Mouse (Mus musculus) gastrocnemius, adult 18-20 months (tissue): Measurements from ENCODE around the gene Rassf3. TPM values are rescaled to one million over a fixed set of nuclear protein-coding genes. Genes with fewer than 3 reads are reported as not detected.

Experiments used
- DNase-seq: peaks from one replicate; pipeline ENCODE4 v3.0.0; 2021; ENCODE audit warnings: low spot score
- total RNA-seq, 2 experiments: library from RNA; stranded (reverse); gene quantifications; 2 replicates each; pipeline ENCODE4 v1.2.3; 2021

Rassf3 gene
- total RNA-seq, 2 experiments from 2014 or later, result 34.7 to 47.5 TPM

DNA sequence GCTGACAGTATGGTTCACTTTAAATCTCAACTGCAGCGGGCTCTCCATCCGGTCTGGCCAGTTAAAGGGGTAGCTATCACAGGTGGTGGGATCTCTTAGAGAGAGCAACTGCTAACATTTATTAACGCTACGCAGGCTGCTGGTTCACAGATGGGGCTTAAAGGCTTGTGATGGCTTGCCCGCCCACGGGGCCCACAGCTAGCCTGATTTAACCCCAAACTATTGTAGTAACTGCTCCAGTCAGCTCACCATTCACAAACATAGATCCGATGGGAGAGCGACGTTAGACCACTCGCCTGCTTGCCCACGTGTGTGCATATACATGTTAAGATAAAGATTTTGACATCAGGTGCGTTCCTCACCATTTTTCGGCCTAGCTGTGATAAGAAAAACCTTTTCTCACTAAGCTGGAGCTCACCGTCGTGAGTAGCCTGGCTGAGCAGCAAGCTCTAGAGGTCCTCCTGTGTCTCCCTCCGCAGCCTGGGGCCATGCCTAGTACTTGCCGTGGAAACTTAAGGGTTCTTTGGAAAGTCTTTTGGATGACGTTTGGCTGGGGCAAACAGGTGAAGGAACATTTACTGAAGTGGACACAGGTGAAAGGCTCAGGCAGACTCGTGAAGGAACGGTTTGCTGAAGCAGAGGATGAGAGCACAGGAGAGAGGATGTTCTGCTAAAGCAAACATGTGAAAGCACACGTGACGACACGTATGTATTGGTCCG, 13.8 kb downstream of the Rassf3 start:
- DNase-seq, result no peak

DNA sequence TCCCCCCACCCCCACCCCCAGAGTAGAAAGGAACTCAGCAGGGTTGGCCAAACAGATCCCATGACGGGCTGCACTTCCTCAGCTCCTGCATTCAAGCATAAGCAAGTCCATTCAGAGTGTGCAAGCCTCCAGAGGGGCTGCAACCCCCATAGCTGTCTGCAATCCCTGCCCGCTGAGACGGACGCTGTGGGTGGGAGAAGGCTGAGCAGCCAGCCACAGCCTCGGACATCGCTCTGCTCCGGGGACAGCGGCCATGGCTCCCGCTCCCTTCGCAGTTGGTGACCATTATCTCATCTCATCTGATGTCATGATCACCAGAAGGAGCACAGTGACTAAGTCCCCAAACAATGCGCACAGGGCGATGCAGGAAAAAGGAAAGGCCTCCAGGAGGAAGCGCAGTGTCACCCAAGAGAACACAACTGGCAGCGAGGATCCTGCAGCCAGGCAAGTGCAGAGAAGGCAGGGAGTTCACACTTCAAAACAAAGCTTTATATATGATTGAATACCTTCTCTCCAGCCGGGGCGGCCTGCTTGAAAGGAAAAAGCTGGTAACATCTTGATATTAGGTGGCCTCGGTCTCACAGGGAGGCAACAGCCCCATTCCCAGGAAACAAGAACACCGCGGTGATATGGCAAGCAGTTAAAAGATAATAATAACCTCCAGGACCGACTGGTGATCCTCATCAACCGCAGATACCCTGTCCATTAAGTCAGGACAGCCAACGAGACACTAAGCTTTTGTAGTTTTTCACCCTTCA, 14.6 kb downstream of the Rassf3 start:
- peak; percentile 64 for DNase-seq

DNA sequence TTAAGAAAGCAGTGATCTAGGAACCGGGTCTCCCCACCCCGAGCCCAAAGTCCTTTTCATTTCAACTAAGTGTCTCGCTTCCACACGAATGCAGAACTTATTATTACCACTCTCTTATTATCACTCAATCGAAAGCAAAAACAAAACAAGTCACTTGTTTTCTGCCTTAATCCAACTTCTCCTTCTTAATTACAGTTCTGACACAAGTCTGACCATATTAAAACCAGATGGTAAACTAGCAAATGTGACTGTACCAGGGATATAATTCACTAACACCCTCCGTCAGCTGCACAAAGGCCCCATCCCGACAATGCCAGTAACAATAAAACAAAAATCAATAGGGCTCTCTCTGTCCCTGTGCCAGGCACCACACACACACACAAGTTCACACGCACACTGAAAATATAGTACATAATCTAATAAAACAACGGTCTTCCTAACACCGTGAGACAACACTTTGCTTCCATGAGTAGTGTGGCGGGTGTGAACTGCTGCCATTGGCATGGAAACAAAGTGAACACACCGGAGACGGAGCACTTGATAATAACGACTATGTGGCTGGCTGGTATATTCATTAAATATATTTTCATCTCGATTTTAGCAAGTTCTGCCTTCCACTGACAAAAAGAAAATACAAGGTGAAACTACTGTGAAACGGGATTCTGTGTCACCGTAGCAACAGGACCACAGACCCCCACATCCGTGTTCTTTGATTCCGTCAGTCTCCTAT, 16.9 kb downstream of the Rassf3 start:
- no peak for DNase-seq

DNA sequence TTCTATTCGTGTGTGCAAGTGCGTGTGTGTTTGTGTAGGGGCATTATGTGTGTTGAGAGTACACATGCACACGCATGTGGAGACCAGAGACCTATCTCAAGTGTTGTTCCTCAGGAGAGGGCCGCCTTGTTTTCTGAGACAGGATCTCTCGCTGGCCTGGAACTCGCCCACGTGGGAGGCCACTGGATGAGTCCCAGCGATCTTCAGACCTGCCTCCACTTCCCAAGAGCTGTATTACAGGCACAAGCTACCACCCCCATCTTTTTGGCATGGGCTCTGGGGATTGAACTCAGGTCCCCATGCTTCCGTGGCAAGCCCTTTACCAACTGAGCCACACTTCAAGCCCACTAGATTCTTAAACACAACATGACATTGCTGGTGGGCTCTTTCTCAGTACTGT, 17.7 kb downstream of the Rassf3 start:
- DNase-seq, result no peak

DNA sequence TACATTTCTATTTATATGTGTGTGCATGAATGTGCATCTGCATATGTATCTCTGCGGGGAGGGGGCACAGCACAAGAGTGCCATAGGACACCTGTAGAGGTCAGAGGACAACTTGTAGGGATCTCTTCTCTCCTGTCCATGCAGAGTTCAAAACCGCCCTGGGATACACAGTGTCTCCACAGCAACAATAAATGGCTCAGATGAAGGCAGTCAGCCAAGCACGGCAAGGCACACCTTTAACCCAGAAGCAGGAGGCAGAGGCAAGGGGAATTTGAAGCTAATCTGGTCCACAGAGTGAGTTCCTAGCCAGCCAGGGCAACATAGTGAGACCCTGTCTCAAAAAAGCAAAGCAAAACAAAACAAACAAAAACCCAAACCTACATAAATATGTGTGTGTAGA, 18.8 kb downstream of the Rassf3 start:
- DNase-seq, result no peak

DNA sequence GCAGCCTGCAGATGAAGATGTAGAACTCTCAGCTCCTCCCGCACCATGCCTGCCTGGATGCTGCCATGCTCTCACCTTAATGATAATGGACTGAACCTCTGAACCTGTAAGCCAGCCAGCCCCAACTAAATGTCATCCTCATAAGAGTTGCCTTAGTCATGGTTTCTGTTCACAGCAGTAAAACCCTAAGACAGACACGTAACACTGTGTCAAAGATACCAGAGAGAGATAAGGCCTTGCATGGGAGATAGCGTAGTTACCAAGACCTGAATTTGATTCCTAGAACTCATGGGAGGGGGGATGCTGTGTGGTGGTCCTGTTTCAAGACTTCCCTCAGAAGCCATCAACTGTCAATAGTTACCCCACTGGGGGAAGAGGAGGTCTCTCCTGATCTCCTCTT, 20.6 kb downstream of the Rassf3 start:
- no peak for DNase-seq

DNA sequence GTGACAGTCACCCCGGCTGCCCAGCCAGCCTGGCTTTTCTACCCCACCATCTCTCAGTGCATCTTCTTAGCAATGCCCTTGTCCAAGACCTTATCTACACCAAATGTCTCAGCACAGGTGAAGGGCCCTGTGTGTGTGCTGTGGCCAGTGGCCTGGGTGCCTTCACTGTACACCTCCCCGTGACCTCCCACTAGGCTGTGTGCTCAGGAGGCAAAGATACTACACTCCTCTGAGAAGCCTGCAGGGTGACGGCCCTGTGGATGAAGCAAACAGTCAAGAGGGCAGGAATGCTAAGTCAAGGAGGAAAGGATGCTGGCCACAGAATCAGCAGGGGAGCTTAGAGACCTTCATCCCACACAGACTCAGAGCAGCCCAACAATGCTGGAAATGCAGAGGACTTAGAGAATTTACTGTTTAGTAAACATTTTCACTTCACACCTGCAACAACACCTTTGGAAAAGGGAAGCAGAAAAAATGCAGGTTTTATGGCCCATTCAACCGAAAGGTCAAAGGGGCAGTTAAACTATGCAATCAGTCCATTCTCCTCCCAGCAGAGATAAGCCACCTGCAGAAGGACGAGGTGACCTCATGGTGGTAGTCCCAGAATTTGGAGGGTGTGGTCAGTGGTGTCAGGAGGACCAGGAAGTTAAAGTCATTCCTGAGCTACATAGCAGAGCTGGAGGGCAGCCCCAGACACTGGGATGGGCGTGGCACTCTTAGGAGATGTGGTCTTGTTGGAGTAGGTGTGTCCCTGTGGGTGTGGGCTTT, 21.3 kb downstream of the Rassf3 start:
- DNase-seq, result no peak

DNA sequence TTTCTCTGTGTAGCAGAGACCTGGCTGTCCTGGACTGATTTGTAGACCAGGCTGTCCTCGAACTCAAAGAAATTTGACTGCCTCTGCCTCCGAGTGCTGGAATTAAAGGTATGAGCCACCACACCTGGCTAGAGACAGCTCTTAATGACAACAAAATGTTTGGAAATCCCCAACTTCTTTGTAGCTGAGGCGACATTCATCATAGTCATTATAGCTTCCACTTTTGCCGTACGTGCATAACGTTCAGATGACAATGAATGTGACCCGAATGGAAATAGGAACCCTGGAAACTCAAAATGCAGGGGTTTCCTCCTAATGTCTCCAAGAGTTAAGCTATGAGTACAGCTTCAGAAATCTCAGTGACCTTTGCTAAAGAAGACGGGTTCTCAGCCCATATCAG, 22.1 kb downstream of the Rassf3 start:
- no peak for DNase-seq

DNA sequence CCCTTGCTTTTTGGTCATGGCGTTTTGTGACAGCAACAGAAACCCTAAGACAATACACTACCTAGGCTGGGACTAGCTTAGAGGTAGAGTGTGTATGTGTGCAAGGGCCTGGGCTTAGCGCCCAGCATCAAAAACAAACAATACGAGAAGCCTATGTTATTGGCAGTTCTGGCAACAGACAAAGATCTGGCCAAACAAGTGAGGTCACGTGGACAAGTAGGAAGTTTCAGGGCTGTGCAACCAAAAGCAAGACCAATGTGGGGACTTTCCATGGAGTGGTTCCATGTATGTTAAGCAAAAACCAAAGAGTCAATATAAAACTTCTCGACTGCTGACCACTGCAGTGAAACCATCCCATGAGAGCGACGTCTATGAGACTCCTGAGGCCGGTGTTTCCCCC, 30.3 kb downstream of the Rassf3 start:
- DNase-seq, result no peak

DNA sequence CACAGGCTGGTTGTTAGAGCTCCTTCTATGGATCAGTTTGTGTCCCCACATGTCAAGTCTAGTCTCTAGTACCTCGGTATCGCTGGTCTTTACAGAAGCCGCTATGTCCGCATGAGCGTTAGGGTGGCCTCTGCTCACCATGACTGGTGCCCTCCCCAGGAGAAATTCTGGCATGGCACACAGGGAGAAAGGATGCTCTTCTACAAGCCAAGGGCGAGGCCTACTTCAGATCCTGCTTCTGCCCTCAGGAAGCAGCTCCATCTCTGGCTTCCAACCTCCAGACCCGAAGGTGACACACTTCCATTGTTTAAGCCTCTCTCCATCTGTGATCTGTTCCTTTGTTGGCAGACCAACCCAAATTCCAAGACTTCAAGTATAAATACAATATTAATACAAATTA, 31.9 kb downstream of the Rassf3 start:
- no peak for DNase-seq

DNA sequence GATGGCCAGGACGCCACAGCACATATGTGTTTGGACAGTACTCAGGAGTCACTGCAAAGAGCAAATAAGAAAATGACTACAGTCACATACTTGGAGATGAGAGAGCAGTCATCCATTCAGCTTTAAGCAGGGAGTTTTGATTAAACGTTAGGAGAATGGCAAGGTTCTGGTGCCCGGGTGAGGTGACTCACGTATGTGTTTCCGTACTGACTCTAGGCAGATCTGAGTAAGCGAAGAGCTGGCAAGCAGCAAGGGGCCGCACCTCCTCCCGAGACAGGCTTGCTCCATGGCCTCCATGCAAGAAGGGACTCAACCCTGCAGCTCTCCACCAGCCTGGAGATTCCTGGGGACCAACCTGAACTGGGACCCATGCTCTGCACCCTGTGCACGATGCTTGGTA, 32.4 kb downstream of the Rassf3 start:
- no peak for DNase-seq

DNA sequence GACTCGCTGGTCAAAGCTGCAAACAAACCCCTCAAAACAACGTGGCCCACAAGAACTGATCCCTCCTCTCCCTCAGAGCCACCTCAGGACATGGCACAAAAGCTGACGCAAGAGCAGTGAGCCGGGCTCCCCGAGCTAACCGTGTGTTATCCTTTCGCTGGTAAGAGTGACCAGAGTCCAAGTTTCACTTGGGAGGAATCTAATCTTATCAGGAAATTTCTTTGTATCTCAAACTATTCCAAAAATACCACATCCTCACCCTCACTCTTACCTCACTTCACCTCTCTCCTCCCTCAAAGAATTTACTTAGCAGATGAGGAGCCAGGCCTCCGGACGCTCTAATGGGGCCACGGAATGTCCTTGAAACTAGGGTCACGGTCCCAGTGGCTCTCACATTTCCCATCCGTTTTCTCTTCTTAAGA, 36.8 kb downstream of the Rassf3 start:
- DNase-seq, result no peak

DNA sequence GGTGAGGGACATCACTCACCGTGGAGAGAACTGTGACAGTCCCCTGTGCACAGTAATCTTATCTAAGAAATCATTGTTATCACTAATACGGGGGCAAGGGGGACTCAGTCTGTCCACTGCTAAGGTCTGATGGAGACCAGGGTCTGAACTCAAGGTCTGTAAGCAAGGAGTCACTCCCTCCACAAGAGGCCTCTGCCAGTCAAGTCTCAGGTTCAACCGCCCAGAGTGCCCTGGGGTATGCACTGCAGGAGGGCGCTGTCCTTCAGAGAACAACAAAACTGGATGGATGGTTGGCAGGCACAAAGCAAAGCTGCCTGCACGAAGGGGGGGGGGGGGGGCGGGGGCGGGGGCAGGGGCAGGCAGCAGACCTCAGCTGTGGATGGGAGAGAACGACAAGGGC, 38.0 kb downstream of the Rassf3 start:
- DNase-seq, result no peak

DNA sequence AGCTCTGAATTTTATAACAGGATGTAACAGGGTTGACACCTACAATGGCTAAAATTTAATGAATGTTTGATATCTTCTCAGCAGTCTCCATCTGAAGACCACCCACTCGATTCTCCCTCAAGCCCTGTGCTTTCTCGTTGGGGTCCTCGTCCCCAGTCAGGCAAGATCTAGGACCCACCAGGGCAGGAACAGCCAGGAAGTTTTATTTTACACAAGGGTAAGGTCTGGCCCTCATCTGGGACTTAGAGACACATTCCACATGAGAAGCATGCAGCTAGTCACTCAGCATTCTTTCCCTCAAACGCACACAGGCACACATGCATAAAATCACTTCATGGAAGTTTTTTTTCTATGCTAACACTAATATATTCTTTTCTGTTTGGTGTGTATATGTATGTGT, 39.5 kb downstream of the Rassf3 start:
- DNase-seq, result no peak

DNA sequence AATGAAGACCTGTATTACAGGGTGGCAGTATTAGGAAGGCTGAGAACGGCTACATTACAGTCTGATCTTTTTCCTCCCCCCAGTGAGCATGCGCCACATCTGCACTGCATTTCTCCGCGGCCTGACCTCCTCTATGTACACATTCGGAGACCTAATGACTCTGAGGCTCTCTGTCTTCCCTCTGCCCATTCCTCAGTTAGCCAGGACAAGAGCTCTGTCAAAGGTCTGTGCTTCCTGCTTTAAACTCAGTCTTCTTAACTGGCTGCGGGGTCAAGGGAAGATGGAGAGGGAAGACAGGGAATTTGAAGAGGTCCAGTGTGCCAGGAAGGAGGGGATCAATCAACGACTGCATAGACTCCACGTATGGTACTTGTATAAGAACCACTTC, 39.9 kb downstream of the Rassf3 start:
- DNase-seq, result no peak

DNA sequence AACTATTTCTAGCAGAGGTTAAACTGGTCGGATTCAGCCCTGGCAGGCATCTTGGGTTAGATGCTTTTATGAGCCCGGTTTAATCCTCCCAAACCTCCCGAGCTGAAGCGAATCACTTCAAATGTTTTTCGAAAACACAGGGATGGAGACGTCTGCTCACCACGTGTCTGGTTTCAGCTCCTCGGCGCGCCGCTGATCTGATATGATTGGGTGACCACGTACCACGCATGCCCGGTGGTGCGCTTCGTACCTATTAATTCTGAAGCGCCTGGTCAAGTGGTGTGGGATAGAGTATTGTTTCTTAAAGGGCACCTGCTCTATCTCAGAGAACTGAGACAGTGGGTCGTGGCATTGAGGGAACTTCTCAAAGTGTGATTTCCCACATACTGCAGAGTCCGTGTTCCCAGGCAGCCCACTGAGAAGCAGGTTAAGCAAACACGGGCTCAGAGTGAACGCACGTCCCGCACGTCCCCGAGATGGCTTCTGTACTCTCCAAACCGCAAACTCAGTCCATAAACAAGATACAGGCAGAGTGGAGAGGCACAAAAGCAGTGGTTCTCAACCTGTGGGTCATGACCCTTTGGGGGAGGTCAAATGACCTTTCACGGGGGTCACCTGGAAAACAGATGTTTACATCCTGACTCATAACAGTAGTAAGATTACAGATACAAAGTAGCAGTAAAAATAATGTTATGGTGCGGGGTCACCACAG, 40.4 kb downstream of the Rassf3 start:
- DNase-seq, result peak; percentile 39

DNA sequence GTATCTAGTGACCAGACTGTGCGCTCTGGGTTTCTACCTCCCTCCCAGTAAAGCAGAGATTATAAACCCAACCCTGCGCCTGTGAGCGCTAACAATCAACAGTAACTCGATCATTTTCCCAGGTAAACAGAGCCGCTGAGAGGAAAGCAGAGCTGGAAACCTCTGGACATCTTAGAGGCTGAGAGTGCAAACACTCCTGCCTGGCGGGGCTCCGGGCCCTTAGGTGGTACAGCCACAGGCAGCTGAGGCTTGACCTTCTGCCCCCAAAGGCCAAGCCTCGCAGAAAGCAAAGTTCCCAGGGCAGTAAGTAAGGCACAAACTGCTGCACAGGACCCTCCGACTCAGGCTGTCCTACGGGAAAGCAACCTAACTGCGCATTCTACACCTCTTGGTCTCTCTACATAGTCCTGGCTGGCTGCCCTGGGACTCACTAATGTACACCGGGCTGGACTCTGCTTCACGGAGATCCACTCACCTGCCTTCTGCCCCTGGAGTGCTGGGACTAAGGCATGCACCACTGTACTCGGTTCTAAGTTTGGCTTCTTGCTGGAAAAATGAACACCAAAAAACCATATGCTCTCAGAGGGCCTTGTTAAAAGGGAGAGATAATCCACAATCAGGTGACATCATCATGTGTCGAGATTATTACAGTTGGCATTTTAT, 41.6 kb downstream of the Rassf3 start:
- DNase-seq, result no peak

DNA sequence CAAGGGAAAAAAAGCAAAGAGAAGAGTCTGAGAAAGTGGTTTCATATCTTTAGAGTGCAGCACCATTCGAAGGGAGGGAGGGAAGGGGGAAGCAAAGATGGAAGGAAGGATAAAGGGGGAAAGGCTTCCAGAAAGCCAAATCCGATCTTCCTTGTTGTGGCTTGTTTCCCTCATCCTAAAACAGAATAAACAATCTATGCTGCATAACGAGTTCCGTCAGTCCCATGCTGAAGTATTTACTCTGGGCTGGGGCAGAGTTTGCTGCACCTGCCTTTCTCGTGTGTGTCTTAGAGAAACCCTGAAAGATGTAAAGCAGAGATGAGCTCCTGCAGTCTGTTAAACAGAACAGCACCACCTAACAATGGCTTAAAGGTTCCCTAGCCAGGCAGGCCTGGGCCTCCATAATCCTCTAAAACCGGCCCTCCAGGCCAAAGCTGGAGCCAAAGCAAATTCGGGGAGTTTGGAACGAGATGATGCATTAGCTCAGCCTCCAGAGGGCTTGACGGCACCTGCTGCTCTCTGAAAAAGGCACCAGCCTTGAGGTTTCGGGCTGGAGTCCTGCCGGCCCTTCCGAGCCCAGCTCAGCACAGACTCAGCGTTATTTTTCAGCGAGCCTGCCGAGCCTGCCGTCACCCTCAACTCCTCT, 43.4 kb downstream of the Rassf3 start:
- no peak for DNase-seq

DNA sequence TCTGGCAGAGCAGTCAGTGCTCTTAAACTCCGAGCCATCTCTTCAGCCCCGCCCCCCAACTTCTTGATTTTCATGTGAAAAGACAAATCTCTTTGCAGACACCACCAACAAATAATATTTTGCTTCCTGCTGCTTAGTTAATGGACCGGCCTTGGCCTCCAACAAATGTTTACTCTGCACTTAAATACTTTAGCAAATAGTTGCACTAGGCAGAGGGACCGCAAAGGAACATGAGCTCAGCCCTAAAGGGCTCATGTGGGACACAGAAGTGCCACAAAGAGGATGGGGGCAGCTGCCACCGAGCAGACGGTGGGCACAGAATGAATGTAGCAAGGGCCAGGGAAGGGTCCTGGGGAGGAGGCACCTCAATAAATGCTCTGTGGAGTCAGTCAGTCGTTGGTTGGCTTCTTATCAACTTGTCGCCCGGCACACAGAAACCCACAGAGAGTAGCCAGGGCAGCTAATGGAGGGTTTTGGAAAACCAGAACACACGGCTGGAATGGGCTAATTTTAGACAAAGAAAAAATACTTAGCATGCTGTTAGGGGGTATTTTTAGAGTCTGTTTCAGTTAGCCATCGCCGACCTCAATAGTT, 44.0 kb downstream of the Rassf3 start:
- no peak for DNase-seq
